Mouse (Mus musculus) layer of hippocampus, adult 8-10 months (tissue): ENCODE measurements at regions not wholly inside any gene's neighbourhood (a gene's known extent, or its start where the extent isn't known, plus 50 kb on each side); places are given as distances from the start of the nearest gene placed in this dataset.
A peak's percentile ranks its signal among the peaks of the same experiment; 100 is the strongest.

Source experiments
- DNase-seq, 2 experiments: peaks; one replicate each; pipeline ENCODE4 v3.0.0; 2022; ENCODE audit warnings: low spot score in 2 of 2

DNA sequence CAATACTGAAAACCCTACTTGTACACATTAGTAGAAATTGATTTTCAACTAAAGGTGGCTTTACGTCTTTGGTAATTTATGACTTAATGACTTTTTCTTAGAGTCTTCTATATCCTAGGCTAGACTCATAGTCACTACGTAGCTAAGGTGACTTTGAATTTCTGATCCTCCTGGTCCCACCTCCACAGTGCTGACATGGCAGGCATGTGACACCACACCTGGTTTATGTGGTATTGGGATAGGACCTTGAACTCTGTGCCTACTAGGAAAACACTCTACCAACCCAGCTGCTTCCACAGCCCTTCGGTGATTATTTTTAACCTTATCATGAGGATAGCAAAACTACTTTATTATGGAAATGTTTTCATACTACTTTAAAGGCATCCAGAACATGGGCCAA lies 51.5 kb upstream of the D7Ertd443e start:
- no peak for DNase-seq

DNA sequence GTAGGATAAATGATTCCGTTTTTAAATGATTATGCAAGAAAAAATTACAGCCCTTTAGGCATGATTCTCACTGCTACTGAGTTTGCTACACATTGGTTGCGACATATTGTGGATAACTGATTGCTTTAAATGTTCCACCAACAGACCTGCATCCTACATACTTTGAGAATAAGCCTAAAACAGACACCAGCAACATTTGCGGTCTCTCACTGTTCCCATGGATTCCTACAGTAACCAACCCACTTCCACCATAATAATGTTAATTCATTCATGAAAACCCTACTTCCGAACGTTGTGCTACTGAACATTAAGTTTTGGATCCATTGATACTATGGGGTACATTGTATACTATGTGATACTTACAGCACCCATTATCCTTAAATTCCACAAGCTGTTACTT lies 53.8 kb upstream of the D7Ertd443e start:
- DNase-seq, result peak in 1 of 2 experiments; percentile 11

DNA sequence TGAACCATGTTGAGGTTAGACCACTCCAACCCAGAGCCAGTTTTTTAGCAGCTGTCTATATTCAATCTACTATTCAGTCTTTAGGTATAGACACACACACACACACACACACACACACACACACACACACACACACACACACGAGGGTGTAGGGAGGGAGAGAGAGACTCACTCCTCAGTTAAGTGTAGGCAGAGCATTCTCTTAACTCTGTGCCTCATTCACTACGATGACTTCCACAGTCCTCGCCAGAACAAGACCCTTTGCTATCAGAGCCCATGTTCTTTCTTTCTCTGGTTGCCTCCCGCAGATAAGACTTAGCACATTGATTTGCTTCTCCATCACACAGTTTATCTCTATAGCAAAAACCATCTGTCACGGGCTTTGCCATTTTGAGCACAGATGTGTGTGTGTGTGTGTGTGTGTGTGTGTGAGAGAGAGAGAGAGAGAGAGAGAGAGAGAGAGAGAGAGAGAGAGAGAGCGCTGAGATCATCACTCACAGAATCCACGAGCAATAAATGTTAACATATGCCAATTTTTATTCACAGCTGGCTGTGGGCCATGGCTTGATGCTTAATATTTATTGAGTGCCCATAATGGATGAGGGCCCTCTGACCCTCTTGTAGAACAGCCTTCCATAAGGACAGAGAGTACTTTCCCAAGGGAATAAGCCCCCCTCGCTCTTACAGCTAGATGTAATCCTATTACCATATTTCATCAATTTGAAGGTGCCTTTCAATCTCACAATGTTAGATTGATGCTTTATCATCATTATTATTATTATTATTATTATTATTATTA lies 59.7 kb upstream of the D7Ertd443e start:
- DNase-seq, result no peak

DNA sequence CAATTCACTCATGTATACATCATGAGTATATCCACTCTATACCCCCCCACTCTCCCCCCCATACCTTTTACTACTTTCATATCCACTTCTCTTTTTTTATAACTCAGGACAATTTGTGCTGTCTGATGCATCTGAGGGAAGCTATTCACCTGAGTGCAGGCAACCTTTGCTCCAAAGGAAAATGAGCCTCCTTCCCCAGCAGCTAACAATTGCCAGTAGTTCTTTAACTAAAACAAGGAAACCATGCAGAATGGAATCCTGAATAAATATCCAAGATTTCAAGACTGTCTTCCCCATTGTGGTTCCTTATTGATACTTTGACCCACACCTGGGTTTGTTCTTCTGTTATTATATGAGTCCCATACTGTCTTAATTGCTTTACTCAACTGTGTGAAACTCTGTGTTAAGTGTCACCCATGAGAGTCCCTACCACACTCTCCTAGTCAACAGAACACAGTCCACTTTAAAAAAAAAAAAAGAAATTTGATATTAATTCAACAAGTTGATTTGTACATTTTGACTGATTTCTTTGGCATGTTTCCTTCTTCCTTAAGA lies 62.3 kb upstream of the D7Ertd443e start:
- no peak for DNase-seq

DNA sequence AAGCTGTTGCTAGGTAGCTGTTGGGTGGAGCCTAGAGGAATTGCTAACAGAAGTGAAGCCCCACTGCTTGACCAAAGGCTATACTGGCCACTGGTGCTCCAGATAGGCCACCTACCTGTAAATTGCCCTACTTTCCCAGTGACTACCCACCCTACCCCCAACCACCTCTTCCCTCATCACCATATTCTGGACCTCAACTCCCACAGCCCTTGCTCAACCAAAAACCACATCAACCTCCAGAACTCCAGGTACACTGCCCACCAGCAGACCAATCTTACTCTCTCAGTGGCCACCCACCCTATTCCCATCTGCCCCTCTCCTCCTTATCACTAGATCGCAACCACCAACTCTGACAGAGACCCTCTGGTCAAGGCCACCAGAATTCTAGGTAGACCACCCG lies 63.4 kb upstream of the D7Ertd443e start:
- no peak for DNase-seq

DNA sequence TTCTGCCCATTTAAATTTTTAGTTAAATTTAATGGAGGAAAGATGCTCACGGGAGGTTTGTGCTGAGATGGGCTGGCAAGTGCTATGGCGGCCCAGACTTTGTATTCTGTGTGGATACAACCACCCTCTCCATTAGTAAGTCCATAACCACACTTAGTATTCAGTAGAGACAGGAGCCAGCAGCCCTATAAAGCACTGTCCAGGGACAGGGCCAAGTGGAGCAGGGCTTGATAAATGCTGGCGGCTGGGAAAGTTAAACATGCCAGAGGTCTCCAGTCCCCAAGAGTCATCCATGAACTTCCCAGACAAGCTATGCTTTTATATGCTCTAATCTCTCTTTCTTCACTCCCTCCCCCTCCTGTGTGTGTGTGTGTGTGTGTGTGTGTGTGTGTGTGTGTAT lies 77.2 kb upstream of the D7Ertd443e start:
- DNase-seq, result no peak

DNA sequence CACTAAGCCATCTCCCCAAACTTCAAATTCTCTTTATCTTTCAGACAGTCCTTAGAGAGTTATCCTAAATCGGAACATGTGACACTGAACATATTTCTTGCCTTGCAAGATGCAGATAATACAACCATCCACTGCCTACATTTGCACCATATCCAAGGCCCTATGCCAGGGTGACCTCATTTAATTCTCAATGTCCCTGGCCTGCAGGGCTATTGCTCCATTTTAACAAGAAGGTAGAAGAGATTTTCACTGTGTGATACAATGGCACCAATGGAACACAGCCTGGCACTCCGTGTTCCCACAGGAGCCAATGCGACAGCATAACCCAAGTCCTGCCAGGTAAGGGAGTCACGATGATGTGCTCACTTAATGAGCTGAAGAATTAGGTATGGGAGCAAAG lies 77.9 kb upstream of the D7Ertd443e start:
- DNase-seq, result no peak

DNA sequence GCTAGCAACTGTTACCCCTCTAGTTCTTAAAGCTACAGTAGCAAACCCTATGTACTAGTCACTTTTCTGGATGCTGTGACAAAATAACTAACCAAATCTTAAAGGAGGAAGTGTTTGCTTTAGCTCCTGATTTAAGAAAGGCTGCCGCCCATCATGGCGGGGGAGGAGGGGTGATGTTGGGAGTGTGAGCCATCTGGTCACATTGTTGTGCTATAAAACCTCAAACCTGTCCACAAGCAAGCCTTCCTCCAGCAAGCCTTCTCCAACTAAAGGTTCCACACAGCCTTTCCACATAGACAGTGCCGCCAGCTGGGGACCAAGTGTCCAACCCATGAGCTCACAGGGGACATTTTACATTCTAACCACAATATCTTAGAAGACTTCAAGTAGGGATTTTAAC lies 81.8 kb upstream of the D7Ertd443e start:
- DNase-seq, result no peak

DNA sequence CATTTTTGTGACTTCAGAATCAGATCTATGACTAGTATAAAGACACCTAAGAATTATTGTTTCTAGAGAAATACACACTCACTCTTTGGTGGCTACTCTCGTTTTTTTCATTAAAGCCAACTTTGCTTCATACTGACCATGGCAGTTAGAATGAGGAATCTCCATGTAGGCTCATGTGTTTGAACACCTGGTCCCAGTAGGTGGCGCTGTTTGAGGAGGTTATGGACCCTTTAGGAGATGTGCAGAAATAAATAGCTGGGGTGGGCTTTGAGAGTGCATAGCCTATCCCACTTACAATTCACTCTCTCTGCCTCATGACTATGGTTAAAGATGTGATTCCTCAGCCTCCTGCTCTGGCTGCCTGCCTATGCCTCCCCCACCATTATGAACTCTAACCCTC lies 85.8 kb upstream of the D7Ertd443e start:
- DNase-seq, result no peak

DNA sequence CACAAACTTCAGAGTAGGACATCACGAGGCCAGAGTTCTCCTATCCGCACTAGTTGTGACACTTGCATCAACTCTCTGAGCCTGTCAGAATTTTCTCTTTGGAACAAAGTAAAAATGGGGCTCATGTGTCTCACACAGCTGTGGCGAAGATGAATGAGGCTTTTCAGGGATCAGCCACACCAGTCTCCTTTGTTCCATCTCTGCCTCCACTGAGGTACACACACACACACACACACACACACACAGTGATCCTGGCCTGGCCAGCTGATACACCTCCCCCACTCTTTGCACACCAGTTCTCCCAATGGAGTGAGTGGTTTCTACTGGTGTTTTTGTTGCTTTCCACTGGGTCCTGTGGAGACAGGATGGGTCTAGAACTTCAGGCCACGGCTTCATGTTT lies 105.9 kb upstream of the D7Ertd443e start:
- peak; percentile 37 to 40 for DNase-seq

DNA sequence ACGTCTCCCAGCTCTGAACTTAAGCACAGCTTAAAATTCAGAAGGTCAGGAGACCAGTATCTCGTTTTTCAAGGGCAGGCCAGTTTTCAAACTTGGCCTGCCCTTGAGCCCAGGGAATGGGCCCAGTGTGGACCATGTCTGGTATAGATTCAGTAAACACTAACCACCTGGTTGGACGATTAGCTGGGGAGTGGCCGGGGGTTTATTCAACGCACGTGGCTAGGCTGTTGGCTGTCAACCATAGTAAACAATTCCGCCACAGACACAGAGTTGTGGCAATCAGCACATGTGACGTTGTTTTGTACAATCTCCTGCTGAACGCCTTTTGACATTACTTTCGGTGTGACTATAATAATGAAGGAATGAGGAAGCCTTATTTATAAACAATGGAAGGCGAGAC lies 111.8 kb upstream of the D7Ertd443e start:
- no peak for DNase-seq

DNA sequence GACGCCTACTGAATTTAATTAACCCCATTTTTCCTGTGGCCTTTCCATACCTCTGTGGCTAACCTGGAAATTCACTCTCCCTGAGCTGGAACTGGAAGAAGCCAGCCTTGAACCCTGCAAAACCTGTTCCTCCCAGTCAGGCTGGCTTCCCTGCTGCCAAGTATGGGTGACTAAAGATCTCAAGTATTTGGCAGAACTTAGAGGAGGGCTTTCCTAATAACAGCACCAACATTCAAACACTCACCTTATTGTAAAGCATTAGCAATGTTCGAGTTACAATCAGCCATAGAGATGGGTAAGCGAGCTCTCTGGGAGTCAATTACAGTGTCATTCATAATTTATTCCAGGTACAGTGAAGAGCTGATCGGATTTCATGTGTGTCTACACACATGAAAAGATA lies 112.4 kb upstream of the D7Ertd443e start:
- no peak for DNase-seq

DNA sequence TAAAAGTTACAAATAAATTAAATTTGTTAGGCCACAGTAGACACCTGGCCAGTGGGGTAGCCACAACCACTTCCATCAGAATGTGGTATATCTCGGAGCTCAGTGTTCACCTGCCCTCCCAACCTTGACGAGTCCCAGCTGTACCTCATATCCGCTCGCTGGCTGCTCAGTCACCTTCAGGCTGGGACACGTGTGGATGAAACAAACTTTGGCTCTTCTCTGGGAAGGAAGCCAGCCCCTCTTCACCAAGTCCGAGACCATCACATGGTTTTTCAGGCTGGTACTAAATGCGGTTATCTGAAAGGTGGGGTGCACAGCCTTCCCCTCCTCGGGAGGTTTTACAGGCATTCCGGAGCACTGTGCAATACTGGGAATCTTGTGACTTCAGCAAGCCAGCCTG lies 113.3 kb upstream of the D7Ertd443e start:
- no peak for DNase-seq

DNA sequence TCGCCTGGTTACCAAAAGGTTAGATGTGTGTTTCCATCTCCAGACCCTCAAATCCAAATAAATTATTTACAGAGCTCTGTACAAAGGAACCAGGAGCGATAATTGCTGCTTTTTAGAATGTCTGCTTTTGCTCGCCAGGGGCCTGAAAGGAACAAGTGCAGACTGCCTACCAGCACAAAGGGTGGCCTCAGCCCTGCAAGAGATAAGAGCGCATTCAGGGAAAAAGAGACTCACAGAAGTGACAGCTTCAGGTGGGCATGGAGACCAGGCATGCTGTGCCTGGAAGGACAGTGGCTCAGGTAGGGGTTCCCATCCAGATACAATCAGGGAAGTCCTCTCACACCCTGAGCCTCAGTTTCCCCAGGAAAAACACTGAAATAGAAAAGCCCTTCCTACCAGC lies 114.0 kb upstream of the D7Ertd443e start:
- no peak for DNase-seq

DNA sequence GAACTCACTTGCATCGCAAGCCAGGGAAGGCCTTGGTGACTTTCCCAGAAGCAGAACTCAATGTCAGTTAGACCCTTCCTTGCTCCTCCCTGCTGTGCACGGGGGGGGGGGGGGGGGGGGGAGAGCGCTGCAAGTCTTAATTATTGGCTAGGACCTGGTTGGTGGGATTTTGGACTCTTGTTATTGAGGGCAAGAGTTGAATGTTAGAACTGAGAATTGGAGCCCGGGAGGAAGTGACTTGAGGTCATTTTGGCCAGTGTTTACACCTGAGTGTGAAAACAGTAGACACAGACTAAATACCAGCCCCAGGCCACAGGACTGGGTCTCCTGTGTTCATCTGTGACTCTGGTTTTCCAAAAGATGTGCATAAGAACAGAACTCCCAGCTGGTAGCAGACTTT lies 114.7 kb upstream of the D7Ertd443e start:
- no peak for DNase-seq

DNA sequence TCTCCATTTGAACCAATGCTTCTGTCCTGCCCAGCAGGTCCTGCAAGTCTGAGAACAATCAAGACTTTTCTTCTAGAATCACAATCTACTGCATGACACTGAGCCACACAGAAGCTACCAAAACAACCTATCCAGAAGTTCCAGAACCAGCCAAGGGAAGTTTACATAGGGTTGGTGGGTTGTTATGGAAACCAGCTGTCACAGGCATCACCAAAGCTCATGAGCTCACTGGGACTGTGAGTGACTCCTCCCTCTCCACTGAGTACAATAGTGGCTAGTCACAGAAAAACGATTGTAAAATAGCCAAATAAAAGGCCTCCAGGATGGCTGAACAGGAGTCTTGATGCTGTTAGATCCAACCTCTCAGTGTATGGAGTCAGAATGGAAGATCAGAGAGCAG lies 115.6 kb upstream of the D7Ertd443e start:
- DNase-seq, result peak; percentile 12 to 47

DNA sequence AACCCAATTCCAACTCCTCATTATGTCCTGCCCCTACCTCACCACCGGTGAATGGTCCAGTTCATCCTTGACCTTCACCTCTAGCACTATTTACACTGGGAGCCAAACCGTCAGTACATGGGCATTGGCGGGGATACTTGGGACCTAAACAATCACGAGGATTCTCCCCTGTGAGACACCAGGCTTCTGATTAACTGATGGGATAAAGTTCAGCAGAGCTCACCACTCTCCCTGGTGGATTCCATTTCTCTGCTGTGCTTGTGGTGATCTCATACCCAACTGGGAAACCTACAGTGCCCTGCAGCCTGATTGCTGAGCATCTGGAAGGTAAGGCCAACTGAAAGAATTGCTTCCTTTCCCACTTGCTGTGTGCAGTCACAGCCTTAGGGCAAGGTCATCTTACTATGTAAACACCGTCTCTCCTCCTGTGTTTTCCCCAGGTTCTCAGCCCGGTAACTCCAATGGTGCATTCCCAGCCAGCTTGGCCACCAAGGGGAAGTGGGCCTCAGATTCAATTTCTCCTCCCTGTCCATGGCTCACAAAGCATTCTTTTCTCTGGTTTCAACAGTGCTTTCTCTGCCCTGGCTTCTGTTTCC lies 125.0 kb upstream of the D7Ertd443e start:
- DNase-seq, result no peak

DNA sequence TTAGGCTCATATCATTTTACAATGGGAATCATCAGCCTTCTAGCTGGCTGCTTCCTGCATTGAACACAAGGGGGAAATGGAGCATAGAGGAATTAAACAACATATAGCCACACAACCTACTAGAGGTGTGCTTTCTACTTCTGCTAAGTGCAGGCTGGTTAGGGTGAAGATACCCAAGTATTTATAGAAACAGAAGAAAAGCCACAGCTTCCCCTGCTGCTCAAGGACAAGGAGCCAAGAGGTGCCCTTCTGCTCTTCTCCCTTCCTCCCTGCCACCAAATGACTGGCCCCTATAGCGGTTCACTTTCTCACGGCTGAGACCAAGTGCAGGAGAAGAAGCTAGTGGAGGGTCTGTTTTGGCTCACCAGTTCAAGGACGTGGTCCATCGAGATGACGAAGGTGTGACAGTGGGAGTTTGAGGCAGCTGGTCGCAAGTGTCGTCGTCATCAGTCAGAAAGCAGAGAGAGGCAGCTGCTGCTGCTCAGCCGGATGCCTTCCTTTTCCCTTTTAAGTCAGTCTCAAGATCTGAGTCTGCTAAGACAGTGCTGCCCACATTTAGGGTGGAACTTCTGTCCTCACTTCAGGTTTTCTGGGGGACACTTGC lies 134.0 kb upstream of the D7Ertd443e start:
- DNase-seq, result no peak

DNA sequence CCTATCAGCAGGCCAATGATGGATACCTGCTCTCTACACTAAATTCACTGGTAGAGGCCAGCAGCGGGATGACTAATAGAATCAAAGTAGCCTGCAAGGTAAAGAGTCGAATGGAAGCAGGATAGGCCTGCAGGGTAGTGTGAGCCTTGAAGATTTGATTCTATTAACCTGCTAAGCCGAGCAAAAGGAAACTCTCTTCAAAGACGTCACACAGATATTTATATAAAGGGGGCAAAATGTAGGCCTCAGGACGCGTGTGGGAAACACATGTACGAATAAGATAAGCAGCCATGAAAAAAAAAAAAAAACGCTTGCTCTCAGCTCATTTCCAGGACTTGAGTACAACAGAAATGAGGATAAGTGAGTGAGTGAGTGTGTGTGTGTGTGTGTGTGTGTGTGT lies 138.4 kb upstream of the D7Ertd443e start:
- DNase-seq, result no peak

DNA sequence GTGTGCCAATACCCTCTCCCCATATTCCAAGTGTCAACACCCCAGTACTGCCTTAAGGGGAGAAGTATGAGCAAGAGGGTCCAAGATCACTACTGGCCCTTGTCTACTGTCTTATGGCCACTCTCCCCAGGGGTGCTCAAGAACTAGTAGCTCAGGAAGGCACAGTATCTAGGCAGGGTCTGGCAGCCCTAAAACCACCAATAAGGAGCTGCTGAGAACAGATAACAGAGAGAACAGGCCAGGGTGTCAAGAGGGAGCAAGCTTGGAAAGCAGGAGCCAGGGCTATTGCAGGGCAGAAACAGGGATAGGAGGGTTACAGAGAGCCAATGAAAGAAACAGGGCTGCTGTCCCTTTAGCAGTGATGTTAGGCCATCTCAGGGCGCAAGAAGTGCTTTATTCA lies 139.6 kb upstream of the D7Ertd443e start:
- DNase-seq, result no peak

DNA sequence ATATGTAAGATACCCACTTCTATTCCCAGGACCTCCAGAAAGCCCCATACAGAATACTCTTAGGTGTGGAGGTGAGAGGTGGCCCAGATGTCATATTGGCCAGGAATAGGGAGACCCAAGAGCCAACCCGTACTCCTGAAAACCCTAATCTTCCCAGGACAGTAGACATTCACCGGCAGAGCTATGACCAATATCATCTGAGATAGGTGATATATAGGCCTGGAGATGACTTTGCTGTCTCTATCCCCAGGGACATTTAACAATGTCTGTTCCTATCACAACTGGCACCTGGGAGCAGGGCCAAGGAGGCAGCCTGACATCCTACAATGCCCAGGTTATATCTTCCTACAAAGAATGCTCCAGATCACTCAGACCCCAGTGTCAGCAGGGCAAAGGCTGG lies 140.0 kb upstream of the D7Ertd443e start:
- DNase-seq, result no peak

DNA sequence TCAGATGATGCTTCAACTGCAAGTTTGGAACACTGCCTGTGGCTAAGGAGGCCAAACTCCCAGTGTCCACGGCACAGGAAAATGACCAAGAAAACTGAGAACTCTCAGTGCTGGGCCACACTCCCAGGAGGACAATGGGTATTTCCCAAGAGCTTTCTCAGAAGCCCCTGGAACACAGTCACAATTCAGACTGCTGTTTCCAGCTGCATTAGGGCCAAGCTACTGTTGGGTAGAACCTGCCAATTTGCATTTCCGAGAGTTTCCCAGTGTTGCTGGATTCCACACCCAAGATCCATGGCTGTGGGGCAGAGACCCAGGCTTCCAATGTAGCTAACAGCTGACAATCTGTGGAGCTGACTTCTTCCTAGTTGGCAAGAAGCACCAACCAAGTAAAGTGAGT lies 141.9 kb upstream of the D7Ertd443e start:
- DNase-seq, result no peak

DNA sequence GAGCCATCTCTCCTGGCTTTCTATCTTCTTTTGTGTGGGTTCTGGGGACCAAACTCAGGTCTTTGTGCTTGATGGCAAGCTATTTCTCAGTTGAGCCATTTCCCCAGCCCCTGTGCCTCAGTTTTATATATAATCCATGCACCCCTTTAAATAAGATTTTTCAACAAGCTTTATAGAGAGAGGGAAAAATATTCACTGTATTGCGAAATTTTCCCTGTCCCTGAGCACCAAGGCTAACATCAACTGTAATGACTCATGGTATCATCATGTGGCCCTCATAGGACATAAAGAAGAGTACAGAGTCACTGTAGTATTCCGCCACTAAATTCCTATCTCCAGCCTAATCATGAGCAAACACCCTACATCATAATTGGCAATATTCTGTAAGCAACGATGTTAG lies 142.4 kb upstream of the Dock1 start:
- DNase-seq, result no peak
